Mouse (Mus musculus): ENCODE results near the gene Olfr566.

The Olfr566 gene

GRCm38 (mm10) chr7:102858665-102859064 lies at the start of gene Olfr566:
TSS of gene Olfr566 (minus strand) at chr7:102858765.
- no peak for DNase-seq (ENCODE audit: low spot score in 2 of 2)

GRCm38 (mm10) chr7:102890782-102891181 lies 32.2 kb upstream of the Olfr566 start, which contains the start of gene Olfr569:
TSS of gene Olfr569 (minus strand) at chr7:102890882.
- DNase-seq (ENCODE audit: low spot score in 2 of 2): no peak

- no peak for DNase-seq (ENCODE audit: low spot score in 2 of 2)
Observed at GRCm38 (mm10) chr7:102876822-102877221, 18.3 kb upstream of the Olfr566 start, which contains the start of gene Olfr568. TSS of gene Olfr568 (plus strand) at chr7:102877122.

- DNase-seq (ENCODE audit: low spot score in 2 of 2): no peak
Observed at GRCm38 (mm10) chr7:102855807-102856206, 2.8 kb downstream of the Olfr566 start.
